Mouse (Mus musculus): Measurements from ENCODE around the gene Bax.

DNA sequence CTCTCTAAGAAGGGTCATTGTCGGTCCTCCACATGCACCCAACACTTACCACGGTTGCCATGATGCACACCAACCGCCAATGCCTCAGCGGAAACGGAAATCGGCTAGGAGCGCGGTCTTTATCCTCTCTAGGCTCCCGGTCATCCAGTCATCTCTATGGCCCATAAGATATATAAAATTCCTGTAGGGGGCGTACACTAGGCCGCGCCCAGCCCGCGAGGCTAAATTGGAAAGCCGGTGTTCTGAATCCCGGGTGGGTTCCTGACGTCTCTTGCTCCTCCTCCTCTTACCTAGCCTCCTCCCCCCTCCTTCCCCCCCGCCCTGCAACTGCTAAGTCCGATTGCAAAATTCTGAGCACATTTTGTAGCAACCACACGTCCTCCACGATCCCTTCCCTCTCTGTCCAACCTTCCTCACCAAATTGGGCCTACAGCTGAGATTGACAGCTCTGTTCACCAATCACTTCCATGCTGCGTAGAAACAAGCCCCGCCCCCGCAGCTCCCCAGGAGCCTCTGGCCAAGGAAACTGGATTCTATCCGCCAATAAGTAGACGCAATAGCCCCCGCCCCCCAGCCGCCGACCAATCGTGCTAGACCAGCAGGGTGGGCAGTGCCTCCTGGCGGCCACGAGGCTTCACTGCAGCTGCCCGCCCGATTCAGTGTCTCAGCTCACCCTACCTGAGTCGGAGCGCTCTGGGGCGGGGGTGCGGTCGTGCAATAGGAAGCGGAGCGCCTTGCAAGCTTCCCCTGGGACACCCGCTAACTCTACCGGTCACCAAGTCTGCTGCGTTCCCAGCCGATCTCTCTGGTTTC lies 32.3 kb downstream of the Bax start, which contains the start of gene Gys1:
- TF ChIP-seq GATA1 (IDR thresholded peaks at IDR 0.05; ENCODE audit: low read length) (no peak), TAL1 (IDR thresholded peaks at IDR 0.05; ENCODE audit: low read length) (no peak)
